Mouse (Mus musculus) midbrain, embryonic 12.5 days (tissue): ENCODE results near the gene Tfap4. TPM values are rescaled to one million over a fixed set of nuclear protein-coding genes. Genes with fewer than 3 reads are reported as not detected.
A peak's percentile ranks its signal among the peaks of the same experiment; 100 is the strongest.
"Not testable (repeated sequence)": the region's sequence is repeated elsewhere in the genome, so short reads cannot be mapped to it uniquely, and the experiment has no call there.

Experiments
- ATAC-seq: fragments of 200-750 bp; cut with Nextera tagmentation; 2 replicates; pipeline ENCODE4 v1.8.0; 2017; ENCODE audit warnings: low read depth, moderate TSS enrichment, moderate library complexity; ENCODE audit not compliant: low FRiP score
- H3K27ac ChIP-seq: fragments of 300-500 bp; sonication (generic); replicated peaks from 2 replicates; pipeline ENCODE4 v1.5.1; 2016; ENCODE audit warnings: mild to moderate bottlenecking
- H3K27me3 ChIP-seq: fragments of 300-500 bp; sonication (generic); 2 replicates; pipeline ENCODE4 v1.6.1; 2016; ENCODE audit warnings: mild to moderate bottlenecking
- H3K36me3 ChIP-seq: fragments of 300-500 bp; sonication (generic); 2 replicates; pipeline ENCODE4 v1.6.1; 2016
- H3K4me1 ChIP-seq: fragments of 300-500 bp; sonication (generic); 2 replicates; pipeline ENCODE4 v1.6.1; 2016
- H3K4me2 ChIP-seq: fragments of 300-500 bp; sonication (generic); replicated peaks from 2 replicates; pipeline ENCODE4 v1.6.1; 2016; ENCODE audit warnings: mild to moderate bottlenecking, moderate library complexity
- H3K4me3 ChIP-seq: fragments of 300-500 bp; sonication (generic); 2 replicates; pipeline ENCODE4 v1.5.1; 2016; ENCODE audit warnings: mild to moderate bottlenecking
- H3K9ac ChIP-seq: fragments of 300-500 bp; sonication (generic); replicated peaks from 2 replicates; pipeline ENCODE4 v1.6.1; 2016; ENCODE audit warnings: mild to moderate bottlenecking, moderate library complexity
- H3K9me3 ChIP-seq: fragments of 300-500 bp; sonication (generic); 2 replicates; pipeline ENCODE4 v1.6.1; 2016; ENCODE audit warnings: mild to moderate bottlenecking
- WGBS: fragments of 180-500 bp; shearing (Covaris S2); methylation state at CpG from one replicate; pipeline ENCODE4 v1.1.7; 2016; 5-methylcytosine and 5-hydroxymethylcytosine counted together
- polyA plus RNA-seq: library from polyadenylated mRNA; unstranded; fragments of >200 nt; fragmentation: Nextera tagmentation; extraction: Ambion mirVana; gene quantifications from 2 replicates; pipeline ENCODE4 v1.2.1, GENCODE M21; 2016

The Tfap4 gene
- polyA plus RNA-seq, 1 experiment from 2014 or later, result 17.8 TPM

- Histone ChIP-seq H3K27me3 (no peaks in the 10 kb centered on the region), H3K4me2 (no peak overlapping the region), H3K4me1 (0 out of 2 replicates have a peak, but pooled peaks cover 4% of the 10 kb centered on the region), H3K4me3 (no peak overlapping the region), H3K36me3 (peaks cover 57% of the 10 kb centered on the region), H3K9me3 (no peaks in the 10 kb centered on the region), H3K27ac (no peak overlapping the region), H3K9ac (no peak overlapping the region)
- 96% methylated on average over 8 of the region's 8 CpGs for WGBS
- ATAC-seq, result no peak
Measured at GRCm38 (mm10) chr16:4546838-4547237, 12.8 kb downstream of the Tfap4 start.

GRCm38 (mm10) chr16:4544845-4545244 is 14.8 kb downstream of the Tfap4 start:
- WGBS, result 88% methylated on average over 9 of the region's 9 CpGs
- Histone ChIP-seq H3K4me3 (no peak overlapping the region), H3K9me3 (no peaks in the 10 kb centered on the region), H3K27me3 (no peaks in the 10 kb centered on the region), H3K4me1 (peaks cover 7% of the 10 kb centered on the region; the same call in 1 of the 2 replicates), H3K36me3 (peaks cover 47% of the 10 kb centered on the region), H3K9ac (no peak overlapping the region), H3K27ac (no peak overlapping the region), H3K4me2 (no peak overlapping the region)
- no peak for ATAC-seq

GRCm38 (mm10) chr16:4543266-4543665 is 16.4 kb downstream of the Tfap4 start:
- WGBS, result 81% methylated on average over 3 of the region's 3 CpGs
- Histone ChIP-seq H3K4me1 (peaks cover 9% of the 10 kb centered on the region), H3K9ac (no peak overlapping the region), H3K4me3 (no peak overlapping the region), H3K27me3 (no peaks in the 10 kb centered on the region), H3K36me3 (peaks cover 31% of the 10 kb centered on the region), H3K27ac (no peak overlapping the region), H3K4me2 (no peak overlapping the region), H3K9me3 (no peaks in the 10 kb centered on the region)
- no peak for ATAC-seq

GRCm38 (mm10) chr16:4542236-4542774 is 17.3 kb downstream of the Tfap4 start:
- H3K9me3 ChIP-seq, result no peaks in the 10 kb centered on the region
- H3K36me3 ChIP-seq, result peaks cover 26% of the 10 kb centered on the region
- 49% methylated on average over 7 of the region's 7 CpGs for WGBS
- no peaks in the 10 kb centered on the region for H3K27me3 ChIP-seq
- H3K9ac ChIP-seq, result no peak overlapping the region; the same call in 1 of the 2 replicates
- ATAC-seq, result no peak
- H3K27ac ChIP-seq, result no peak overlapping the region
- H3K4me1 ChIP-seq, result peaks cover 9% of the 10 kb centered on the region
- peak overlapping the region; percentile 52 for H3K4me3 ChIP-seq
- peak overlapping the region; percentile 50 for H3K4me2 ChIP-seq

- peak within 1 kb of the TSS; percentile 50 for H3K4me2 ChIP-seq
- 1% methylated on average over 43 of the region's 43 CpGs for WGBS
- H3K9me3 ChIP-seq, result no peaks in the 10 kb centered on the region
- peak; percentile 98 for ATAC-seq
- peaks cover 9% of the 10 kb centered on the region for H3K4me1 ChIP-seq
- H3K27me3 ChIP-seq, result no peaks in the 10 kb centered on the region
- peaks cover 20% of the 10 kb centered on the region for H3K36me3 ChIP-seq
- peak within 1 kb of the TSS; percentile 29 for H3K9ac ChIP-seq
- peak within 1 kb of the TSS; percentile 52 for H3K4me3 ChIP-seq
- peak within 1 kb of the TSS; percentile 49; the same call in 1 of the 2 replicates for H3K27ac ChIP-seq
Measured at GRCm38 (mm10) chr16:4541501-4542198, 18.0 kb downstream of the Tfap4 start, which contains the start of gene Srl. Gene Srl (minus strand): TSS chr16:4541816.

GRCm38 (mm10) chr16:4541033-4541432 is 18.6 kb downstream of the Tfap4 start:
- no peaks in the 10 kb centered on the region for H3K9me3 ChIP-seq
- no peak overlapping the region for H3K9ac ChIP-seq
- peaks cover 9% of the 10 kb centered on the region for H3K4me1 ChIP-seq
- 69% methylated on average over 4 of the region's 4 CpGs for WGBS
- peak overlapping the region; percentile 50 for H3K4me2 ChIP-seq
- ATAC-seq, result no peak
- peaks cover 14% of the 10 kb centered on the region for H3K36me3 ChIP-seq
- H3K4me3 ChIP-seq, result peak overlapping the region; percentile 52
- no peak overlapping the region for H3K27ac ChIP-seq
- no peaks in the 10 kb centered on the region for H3K27me3 ChIP-seq

GRCm38 (mm10) chr16:4540064-4540775 is 19.4 kb downstream of the Tfap4 start:
- H3K4me2 ChIP-seq, result no peak overlapping the region
- WGBS, result 62% methylated on average over 12 of the region's 12 CpGs
- peaks cover 5% of the 10 kb centered on the region for H3K36me3 ChIP-seq
- H3K9ac ChIP-seq, result no peak overlapping the region
- no peak overlapping the region for H3K4me3 ChIP-seq
- peaks cover 9% of the 10 kb centered on the region for H3K4me1 ChIP-seq
- peak; percentile 64 for ATAC-seq
- H3K27me3 ChIP-seq, result no peaks in the 10 kb centered on the region
- no peak overlapping the region for H3K27ac ChIP-seq
- no peaks in the 10 kb centered on the region for H3K9me3 ChIP-seq

- WGBS, result 87% methylated on average over 4 of the region's 4 CpGs
Measured at GRCm38 (mm10) chr16:4539521-4539920, 20.1 kb downstream of the Tfap4 start.

GRCm38 (mm10) chr16:4537616-4538358 is 21.9 kb downstream of the Tfap4 start:
- Histone ChIP-seq H3K36me3 (no peaks in the 10 kb centered on the region), H3K4me3 (no peak overlapping the region), H3K9ac (no peak overlapping the region), H3K27ac (no peak overlapping the region), H3K9me3 (no peaks in the 10 kb centered on the region), H3K4me2 (no peak overlapping the region), H3K4me1 (peaks cover 9% of the 10 kb centered on the region), H3K27me3 (no peaks in the 10 kb centered on the region)
- 67% methylated on average over 3 of the region's 3 CpGs for WGBS
- ATAC-seq, result no peak

More at GRCm38 (mm10) chr16:4539521-4539920, 20.1 kb downstream of the Tfap4 start:
- Histone ChIP-seq H3K4me2 (no peak overlapping the region), H3K9ac (no peak overlapping the region), H3K4me3 (no peak overlapping the region), H3K4me1 (peaks cover 9% of the 10 kb centered on the region), H3K9me3 (no peaks in the 10 kb centered on the region), H3K27ac (no peak overlapping the region), H3K27me3 (no peaks in the 10 kb centered on the region), H3K36me3 (no peaks in the 10 kb centered on the region)
- no peak for ATAC-seq

- not testable (repeated sequence) for ATAC-seq, H3K9me3 ChIP-seq, H3K9ac ChIP-seq, H3K4me3 ChIP-seq, H3K4me1 ChIP-seq, H3K27ac ChIP-seq, H3K27me3 ChIP-seq, H3K36me3 ChIP-seq, H3K4me2 ChIP-seq
- 95% methylated on average over 12 of the region's 12 CpGs for WGBS
Measured at GRCm38 (mm10) chr16:4527373-4527772, 32.3 kb downstream of the Tfap4 start.

GRCm38 (mm10) chr16:4523313-4524004 is 36.2 kb downstream of the Tfap4 start:
- H3K4me1 ChIP-seq, result 0 out of 2 replicates have a peak, but pooled peaks cover 6% of the 10 kb centered on the region
- H3K4me3 ChIP-seq, result no peak overlapping the region
- WGBS, result 70% methylated on average over 7 of the region's 7 CpGs
- ATAC-seq, result no peak
- no peak overlapping the region for H3K4me2 ChIP-seq
- H3K27ac ChIP-seq, result no peak overlapping the region
- no peaks in the 10 kb centered on the region for H3K27me3 ChIP-seq
- H3K36me3 ChIP-seq, result no peaks in the 10 kb centered on the region
- no peaks in the 10 kb centered on the region for H3K9me3 ChIP-seq
- H3K9ac ChIP-seq, result no peak overlapping the region
